Mouse (Mus musculus): ENCODE data around the gene Fam166a.
"Not testable (repeated sequence)": the region's sequence is repeated elsewhere in the genome, so short reads cannot be mapped to it uniquely, and the experiment has no call there.

The Fam166a gene

GRCm38 (mm10) chr2:25244144-25244543 is 25.6 kb downstream of the Fam166a start:
- no peak for DNase-seq

GRCm38 (mm10) chr2:25246183-25247072 is 27.9 kb downstream of the Fam166a start, which contains the start of gene AL732309.1:
Gene AL732309.1, minus strand, starts transcription at chr2:25246863.
- no peak for DNase-seq

- DNase-seq: no peak
Observed at GRCm38 (mm10) chr2:25252331-25252730, 33.8 kb downstream of the Fam166a start.

GRCm38 (mm10) chr2:25255284-25255779 is 36.8 kb downstream of the Fam166a start, which contains the start of gene Tmem203:
Gene Tmem203, plus strand, starts transcription at chr2:25255439.
- peak; percentile 88 for DNase-seq

- not testable (repeated sequence) for DNase-seq
Observed at GRCm38 (mm10) chr2:25256443-25257109, 38.0 kb downstream of the Fam166a start.

GRCm38 (mm10) chr2:25257250-25257649 is 38.7 kb downstream of the Fam166a start:
- not testable (repeated sequence) for DNase-seq

- DNase-seq: no peak
Observed at GRCm38 (mm10) chr2:25258887-25259286, 40.3 kb downstream of the Fam166a start.

- DNase-seq: no peak
Observed at GRCm38 (mm10) chr2:25261870-25262269, 43.3 kb downstream of the Fam166a start.

GRCm38 (mm10) chr2:25262291-25262767 is 43.8 kb downstream of the Fam166a start, which contains the start of gene Tprn:
Gene Tprn, plus strand, starts transcription at chr2:25262618.
- peak; percentile 90 for DNase-seq

- DNase-seq: peak; percentile 54
Observed at GRCm38 (mm10) chr2:25262795-25263622, 44.5 kb downstream of the Fam166a start.

GRCm38 (mm10) chr2:25263623-25264285 is 45.2 kb downstream of the Fam166a start:
- DNase-seq: no peak

- no peak for DNase-seq
Observed at GRCm38 (mm10) chr2:25264286-25264660, 45.7 kb downstream of the Fam166a start.

GRCm38 (mm10) chr2:25264851-25265250 is 46.3 kb downstream of the Fam166a start:
- DNase-seq: no peak

GRCm38 (mm10) chr2:25265897-25266656 is 47.5 kb downstream of the Fam166a start:
- no peak for DNase-seq

GRCm38 (mm10) chr2:25266720-25267119 is 48.2 kb downstream of the Fam166a start:
- DNase-seq: no peak

GRCm38 (mm10) chr2:25267241-25267640 is 48.7 kb downstream of the Fam166a start:
- DNase-seq: no peak

GRCm38 (mm10) chr2:25267746-25268309 is 49.3 kb downstream of the Fam166a start:
- DNase-seq: no peak

Data from right cerebral cortex, postnatal 14 days (tissue).